Mouse (Mus musculus) stomach, postnatal 0 days (tissue): ENCODE measurements around the gene Arhgap4.

Experiments
- CTCF ChIP-seq: IDR thresholded peaks from 2 replicates; pipeline ENCODE4 v1.5.1; 2016; ENCODE audit warnings: antibody characterized with exemption, low read depth, mild to moderate bottlenecking, moderate library complexity
- EP300 ChIP-seq: optimal IDR thresholded peaks from 2 replicates; pipeline ENCODE3; 2016; ENCODE audit warnings: antibody characterized with exemption

DNA sequence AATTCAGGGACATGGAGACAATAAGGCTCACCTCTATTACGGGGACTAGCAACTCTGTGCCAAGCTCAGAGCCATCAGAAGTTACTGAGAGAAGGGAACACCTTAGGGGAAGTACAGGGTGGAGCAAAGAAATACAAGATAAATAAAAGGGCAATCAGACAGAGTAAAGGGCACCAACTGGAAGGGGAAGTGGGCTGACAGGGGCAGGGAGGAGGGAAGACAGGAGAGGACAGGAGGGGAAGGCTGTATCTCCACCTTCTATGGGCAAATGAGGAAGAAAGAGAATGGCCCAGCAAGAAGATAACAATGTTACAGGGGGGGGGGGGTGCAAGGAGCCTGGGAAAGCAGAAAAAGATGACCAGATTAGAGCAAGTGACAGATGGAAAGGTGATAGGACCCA lies 44.7 kb downstream of the Arhgap4 start:
- TF ChIP-seq CTCF (no peak), EP300 (no peak)
